Mouse (Mus musculus) heart, adult 2 months (tissue): ENCODE results near the gene Glis1.

Source experiments
- CTCF ChIP-seq: fragments of 200-600 bp; IDR thresholded peaks from 2 replicates; pipeline ENCODE4 v1.8.1; 2022; ENCODE audit warnings: antibody characterized with exemption, mild to moderate bottlenecking, moderate library complexity
- EP300 ChIP-seq: fragments of 200-500 bp; IDR thresholded peaks from 2 replicates; pipeline ENCODE4 v1.6.1; 2011; ENCODE audit warnings: low read depth, low read length, control low read depth; ENCODE audit not compliant: insufficient read depth
- POLR2A ChIP-seq: fragments of 200-500 bp; IDR thresholded peaks from 2 replicates; pipeline ENCODE4 v1.6.1; 2011; ENCODE audit warnings: mild to moderate bottlenecking, low read depth, low read length, control low read depth; ENCODE audit not compliant: insufficient read depth

DNA sequence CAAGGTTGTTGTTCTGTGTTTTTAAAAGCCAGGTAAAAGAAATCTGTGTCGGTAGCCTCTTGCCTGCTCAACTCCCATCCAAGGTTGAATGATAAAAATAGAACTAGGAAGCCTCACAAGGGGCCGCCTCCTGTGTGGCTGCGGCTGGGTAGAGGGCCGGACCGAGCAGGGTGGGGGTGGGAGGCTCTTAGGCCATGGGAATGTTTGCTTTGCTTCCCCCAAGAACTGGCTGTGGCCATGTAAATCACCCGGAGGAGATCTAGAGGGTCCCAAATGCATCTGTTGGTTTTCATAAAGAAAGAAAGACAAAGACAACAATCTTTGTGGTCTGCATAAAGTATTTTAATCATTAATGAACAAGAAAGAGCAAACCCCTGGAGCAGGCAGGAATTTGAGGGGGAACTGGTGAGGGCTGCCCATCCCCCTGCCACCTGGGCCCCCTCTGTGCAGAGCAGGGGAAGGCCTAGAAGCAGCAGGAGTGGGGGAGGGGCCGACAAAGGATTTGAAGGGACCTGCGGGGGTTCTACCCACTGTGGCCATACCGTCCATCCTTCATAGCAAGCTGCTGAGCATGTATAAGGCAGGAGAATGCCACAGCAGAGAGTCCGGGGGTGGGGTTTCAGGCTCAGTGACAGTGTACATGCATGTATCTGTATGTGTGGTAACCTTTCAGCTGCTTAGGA lies 163.6 kb downstream of the Glis1 start:
- no peak for TF ChIP-seq CTCF
- TF ChIP-seq POLR2A, result no peak
- no peak for TF ChIP-seq EP300
